Mouse (Mus musculus) CH12.LX (cell line): ENCODE results near the gene Mrps25.

ENCODE experiments used
- BHLHE40 ChIP-seq: IDR thresholded peaks from 2 replicates; pipeline ENCODE4 v1.6.1; 2011; ENCODE audit warnings: mild to moderate bottlenecking, low read depth, low read length, improper control_type of control experiment
- CHD2 ChIP-seq: IDR thresholded peaks from 2 replicates; pipeline ENCODE4 v1.6.1; 2011; ENCODE audit warnings: low read length, improper control_type of control experiment
- CTCF ChIP-seq, 2 experiments: IDR thresholded peaks in 1 of 2; conservative IDR thresholded peaks in 1 of 2; 2 replicates each; pipeline ENCODE4 v1.5.1; 2011 to 2012; ENCODE audit warnings: low read depth in 2 of 2, low read length in 2 of 2, improper control_type of control experiment in 1 of 2, inconsistent platforms in 1 of 2, mild to moderate bottlenecking in 1 of 2, moderate library complexity in 1 of 2
- ETS1 ChIP-seq: conservative IDR thresholded peaks from 2 replicates; pipeline ENCODE4 v1.6.1; 2012; ENCODE audit warnings: low read depth, mild to moderate bottlenecking, inconsistent platforms, low read length, improper control_type of control experiment, moderate library complexity
- IRF4 ChIP-seq: IDR thresholded peaks from 2 replicates; pipeline ENCODE4 v1.6.1; 2014; ENCODE audit warnings: low read depth, mild to moderate bottlenecking, inconsistent platforms, low read length, improper control_type of control experiment
- JUN ChIP-seq: IDR thresholded peaks from 2 replicates; pipeline ENCODE4 v1.6.1; 2011; ENCODE audit warnings: low read depth, mild to moderate bottlenecking, low read length, improper control_type of control experiment, moderate library complexity; ENCODE audit not compliant: insufficient read depth
- MAFK ChIP-seq: IDR thresholded peaks from 2 replicates; pipeline ENCODE4 v1.6.1; 2011; ENCODE audit warnings: low read length, improper control_type of control experiment; ENCODE audit not compliant: insufficient replicate concordance
- MAZ ChIP-seq: IDR thresholded peaks from 2 replicates; pipeline ENCODE4 v1.6.1; 2012; ENCODE audit warnings: low read depth, mild to moderate bottlenecking, inconsistent platforms, low read length, improper control_type of control experiment, moderate library complexity
- POLR2A ChIP-seq: IDR thresholded peaks from 2 replicates; pipeline ENCODE4 v1.6.1; 2011; ENCODE audit warnings: low read depth, mild to moderate bottlenecking, improper control_type of control experiment, low read length
- POLR2AphosphoS2 ChIP-seq: IDR thresholded peaks from 2 replicates; pipeline ENCODE4 v1.6.1; 2011; ENCODE audit warnings: low read depth, low read length, improper control_type of control experiment
- RAD21 ChIP-seq: IDR thresholded peaks from 2 replicates; pipeline ENCODE4 v1.6.1; 2011; ENCODE audit warnings: low read depth, mild to moderate bottlenecking, low read length, improper control_type of control experiment, moderate library complexity
- TCF12 ChIP-seq: IDR thresholded peaks from 2 replicates; pipeline ENCODE4 v1.6.1; 2014; ENCODE audit warnings: low read depth, mild to moderate bottlenecking, inconsistent platforms, low read length, improper control_type of control experiment
- ZC3H11A ChIP-seq: IDR thresholded peaks from 2 replicates; pipeline ENCODE4 v1.6.1; 2012; ENCODE audit warnings: low read depth, mild to moderate bottlenecking, inconsistent platforms, low read length, improper control_type of control experiment
- ZNF384 ChIP-seq: IDR thresholded peaks from 2 replicates; pipeline ENCODE4 v1.6.1; 2012; ENCODE audit warnings: low read depth, low read length, improper control_type of control experiment, inconsistent platforms

- TF ChIP-seq TCF12 (no peak), POLR2AphosphoS2 (no peak), CTCF (conservative IDR thresholded peaks at IDR 0.05 in 1 of 2, IDR thresholded peaks at IDR 0.05 in 1 of 2; ENCODE audit: low read depth in 2 of 2, low read length in 2 of 2) (no peak), POLR2A (no peak), BHLHE40 (no peak), CHD2 (no peak), JUN (no peak), MAFK (no peak), IRF4 (no peak), ZC3H11A (no peak), ETS1 (no peak), MAZ (no peak), RAD21 (no peak), ZNF384 (no peak)
These were observed 52.4 kb downstream of the Mrps25 start for GRCm38 (mm10) chr6:92131456-92131855.
